Mouse (Mus musculus) testis, adult 2 months (tissue): ENCODE measurements around the gene Dll3.

Experiments
- CTCF ChIP-seq: fragments of 200-500 bp; IDR thresholded peaks from 2 replicates; pipeline ENCODE4 v1.5.1; 2012; ENCODE audit warnings: low read depth, mild to moderate bottlenecking, inconsistent platforms, low read length, moderate library complexity; ENCODE audit not compliant: control insufficient read depth, insufficient read depth, insufficient replicate concordance
- POLR2A ChIP-seq: fragments of 200-500 bp; IDR thresholded peaks from 2 replicates; pipeline ENCODE4 v1.6.1; 2012; ENCODE audit warnings: low read depth, mild to moderate bottlenecking, inconsistent platforms, low read length, moderate library complexity; ENCODE audit not compliant: control insufficient read depth

GRCm38 (mm10) chr7:28328260-28328659, 26.2 kb upstream of the Dll3 start:
- TF ChIP-seq CTCF, result no peak
- no peak for TF ChIP-seq POLR2A
